Mouse (Mus musculus): ENCODE results near the gene Gm17428.
"Not testable (repeated sequence)": the region's sequence is repeated elsewhere in the genome, so short reads cannot be mapped to it uniquely, and the experiment has no call there.

The Gm17428 gene

GRCm38 (mm10) chr14:54953664-54954206 lies 23.0 kb upstream of the Gm17428 start:
- no peak for DNase-seq

GRCm38 (mm10) chr14:54954474-54954873 lies 22.3 kb upstream of the Gm17428 start:
- no peak for DNase-seq

- no peak for DNase-seq
Measured at GRCm38 (mm10) chr14:54955481-54955880, 21.3 kb upstream of the Gm17428 start.

GRCm38 (mm10) chr14:54956533-54956932 lies 20.2 kb upstream of the Gm17428 start:
- no peak for DNase-seq

GRCm38 (mm10) chr14:54958503-54958902 lies 18.2 kb upstream of the Gm17428 start:
- no peak for DNase-seq

GRCm38 (mm10) chr14:54959197-54959596 lies 17.5 kb upstream of the Gm17428 start:
- no peak for DNase-seq

- not testable (repeated sequence) for DNase-seq
Measured at GRCm38 (mm10) chr14:54959853-54960613, 16.7 kb upstream of the Gm17428 start.

GRCm38 (mm10) chr14:54960769-54961168 lies 16.0 kb upstream of the Gm17428 start:
- DNase-seq, result no peak

- DNase-seq, result no peak
Measured at GRCm38 (mm10) chr14:54961487-54961886, 15.2 kb upstream of the Gm17428 start.

- no peak for DNase-seq
Measured at GRCm38 (mm10) chr14:54962714-54963113, 14.0 kb upstream of the Gm17428 start.

GRCm38 (mm10) chr14:54963727-54964126 lies 13.0 kb upstream of the Gm17428 start:
- no peak for DNase-seq

- DNase-seq, result no peak
Measured at GRCm38 (mm10) chr14:54965044-54965443, 11.7 kb upstream of the Gm17428 start.

GRCm38 (mm10) chr14:54965631-54966030 lies 11.1 kb upstream of the Gm17428 start:
- no peak for DNase-seq

- no peak for DNase-seq
Measured at GRCm38 (mm10) chr14:54966320-54966977, 10.3 kb upstream of the Gm17428 start, which contains the start of gene Myh6. Gene Myh6 (minus strand): TSS chr14:54966927.

- no peak for DNase-seq
Measured at GRCm38 (mm10) chr14:54967874-54968273, 8.9 kb upstream of the Gm17428 start.

- DNase-seq, result no peak
Measured at GRCm38 (mm10) chr14:54968344-54968743, 8.4 kb upstream of the Gm17428 start.

- not testable (repeated sequence) for DNase-seq
Measured at GRCm38 (mm10) chr14:54972786-54973185, 3.9 kb upstream of the Gm17428 start.

GRCm38 (mm10) chr14:54974068-54974791 lies 2.5 kb upstream of the Gm17428 start:
- DNase-seq, result no peak

- no peak for DNase-seq
Measured at GRCm38 (mm10) chr14:54978664-54979063, 1.9 kb downstream of the Gm17428 start.

GRCm38 (mm10) chr14:54981934-54982333 lies 5.2 kb downstream of the Gm17428 start:
- no peak for DNase-seq

- DNase-seq, result not testable (repeated sequence)
Measured at GRCm38 (mm10) chr14:54988350-54988874, 11.7 kb downstream of the Gm17428 start.

- DNase-seq, result no peak
Measured at GRCm38 (mm10) chr14:54988882-54989281, 12.1 kb downstream of the Gm17428 start.

- DNase-seq, result no peak
Measured at GRCm38 (mm10) chr14:54989886-54990441, 13.2 kb downstream of the Gm17428 start.

Data from kidney, adult 9 months (tissue).